Mouse (Mus musculus) heart, embryonic 15.5 days (tissue): ENCODE measurements at regions not wholly inside any gene's neighbourhood (a gene's known extent, or its start where the extent isn't known, plus 50 kb on each side); places are given as distances from the start of the nearest gene placed in this dataset.

Source experiments
- ATAC-seq: fragments of 200-750 bp; cut with Nextera tagmentation; replicated peaks from 2 replicates; pipeline ENCODE4 v1.8.0; 2017; ENCODE audit warnings: low read depth, moderate TSS enrichment; ENCODE audit not compliant: insufficient number of reproducible peaks, insufficient read depth, low FRiP score
- H3K27ac ChIP-seq: fragments of 300-500 bp; sonication (generic); 2 replicates; pipeline ENCODE4 v1.5.1; 2015; ENCODE audit warnings: mild to moderate bottlenecking, inconsistent platforms
- H3K27me3 ChIP-seq: fragments of 300-500 bp; sonication (generic); 2 replicates; pipeline ENCODE4 v1.6.1; 2015; ENCODE audit warnings: inconsistent platforms
- H3K36me3 ChIP-seq: fragments of 300-500 bp; sonication (generic); 2 replicates; pipeline ENCODE4 v1.6.1; 2015; ENCODE audit warnings: mild to moderate bottlenecking, inconsistent platforms
- H3K4me1 ChIP-seq: fragments of 300-500 bp; sonication (generic); replicated peaks from 2 replicates; pipeline ENCODE4 v1.6.1; 2015; ENCODE audit warnings: inconsistent platforms
- H3K4me2 ChIP-seq: fragments of 300-500 bp; sonication (generic); 2 replicates; pipeline ENCODE4 v1.6.1; 2015; ENCODE audit warnings: inconsistent platforms, mild to moderate bottlenecking, moderate library complexity
- H3K4me3 ChIP-seq: fragments of 300-500 bp; sonication (generic); 2 replicates; pipeline ENCODE4 v1.5.1; 2015; ENCODE audit warnings: mild to moderate bottlenecking, inconsistent platforms
- H3K9ac ChIP-seq: fragments of 300-500 bp; sonication (generic); 2 replicates; pipeline ENCODE4 v1.6.1; 2015; ENCODE audit warnings: mild to moderate bottlenecking, inconsistent platforms
- H3K9me3 ChIP-seq: fragments of 300-500 bp; sonication (generic); replicated peaks from 2 replicates; pipeline ENCODE4 v1.6.1; 2016; ENCODE audit warnings: inconsistent platforms
- WGBS: fragments of 180-500 bp; shearing (Covaris S2); methylation state at CpG from one replicate; pipeline ENCODE4 v1.1.7; 2015; ENCODE audit warnings: mixed read lengths; 5-methylcytosine and 5-hydroxymethylcytosine counted together

DNA sequence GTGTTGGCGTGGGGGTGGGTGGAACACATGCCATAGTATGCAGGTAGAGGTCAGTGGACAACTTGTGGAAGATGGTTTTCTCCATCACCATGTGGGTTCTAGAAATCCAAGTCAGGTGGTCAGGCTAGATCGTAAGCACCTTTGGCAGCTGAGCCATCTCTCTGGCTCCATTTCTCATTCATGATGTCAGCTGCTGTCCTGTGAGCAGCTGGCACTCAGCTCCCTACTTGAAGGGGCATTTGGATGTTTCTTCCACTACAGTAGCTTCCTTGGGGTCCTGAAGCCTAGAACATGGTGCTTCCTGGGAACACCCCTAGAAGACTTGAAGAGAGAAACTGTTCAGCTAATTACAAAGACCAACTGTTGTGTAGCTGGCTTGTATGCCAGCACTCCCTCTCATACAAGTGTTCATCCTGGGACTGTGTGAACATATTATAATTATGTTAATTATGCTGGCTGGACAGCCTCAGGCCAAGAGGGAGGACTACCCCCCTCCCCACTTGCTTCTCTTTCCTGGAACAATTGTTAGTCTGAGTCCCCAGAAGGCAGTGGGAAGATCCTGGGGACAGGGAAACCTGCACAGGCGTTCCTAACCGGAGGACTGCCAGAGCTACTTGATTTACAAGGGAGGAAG lies 160.4 kb downstream of the C1d start:
- no peak for ATAC-seq
- no peaks in the 10 kb centered on the region for H3K36me3 ChIP-seq
- no peaks in the 10 kb centered on the region for H3K4me1 ChIP-seq
- 62% methylated on average over 4 of the region's 4 CpGs for WGBS
- H3K9ac ChIP-seq: no peak overlapping the region
- no peaks in the 10 kb centered on the region for H3K9me3 ChIP-seq
- H3K27me3 ChIP-seq: no peaks in the 10 kb centered on the region
- H3K4me3 ChIP-seq: no peak overlapping the region
- H3K27ac ChIP-seq: no peak overlapping the region
- H3K4me2 ChIP-seq: no peak overlapping the region

DNA sequence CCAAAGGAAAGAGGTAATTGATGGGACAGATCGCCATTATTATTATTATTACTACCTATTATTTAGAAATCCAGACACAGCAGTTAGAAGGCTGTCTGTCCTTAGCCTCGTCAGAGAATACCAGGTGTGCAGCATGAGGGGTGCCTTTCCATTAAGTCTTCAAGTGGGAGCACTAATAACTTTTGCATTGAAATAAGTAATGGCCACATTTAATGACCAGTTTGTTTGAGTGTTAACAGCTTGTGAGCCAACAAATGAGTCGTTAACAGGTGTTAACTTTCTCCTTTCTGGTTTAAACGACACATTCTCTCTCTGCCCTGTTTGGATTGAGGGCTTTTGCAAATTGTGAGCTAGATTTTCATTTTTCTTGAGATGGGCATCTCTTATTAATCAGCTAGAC lies 184.8 kb downstream of the C1d start:
- no peak overlapping the region for H3K9ac ChIP-seq
- H3K4me1 ChIP-seq: no peaks in the 10 kb centered on the region
- no peak for ATAC-seq
- H3K4me3 ChIP-seq: no peak overlapping the region
- WGBS: 50% methylated on average over 4 of the region's 4 CpGs
- H3K36me3 ChIP-seq: no peaks in the 10 kb centered on the region
- no peak overlapping the region for H3K27ac ChIP-seq
- H3K27me3 ChIP-seq: no peaks in the 10 kb centered on the region
- H3K9me3 ChIP-seq: no peaks in the 10 kb centered on the region
- no peak overlapping the region for H3K4me2 ChIP-seq

DNA sequence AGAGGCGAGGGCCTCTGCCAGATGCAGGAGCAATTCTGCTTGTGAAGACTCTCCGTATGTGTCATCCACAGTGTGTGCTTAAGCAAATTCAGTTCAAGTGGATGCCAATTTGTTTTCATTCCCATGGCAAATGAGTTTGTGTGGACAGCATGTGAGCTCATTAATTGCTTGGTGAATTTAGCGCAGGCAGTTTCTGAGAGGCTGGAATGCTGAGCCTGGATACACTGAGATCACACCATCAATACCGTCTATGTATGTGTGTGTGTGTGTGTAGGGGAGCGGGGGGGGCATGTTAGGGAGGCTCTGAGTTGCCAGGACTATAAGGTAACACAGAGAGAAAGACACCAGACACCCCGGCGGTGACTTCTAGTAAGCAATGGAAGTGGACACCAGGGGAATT lies 191.9 kb downstream of the C1d start:
- Histone ChIP-seq H3K27me3 (no peaks in the 10 kb centered on the region), H3K9me3 (no peaks in the 10 kb centered on the region), H3K4me3 (no peak overlapping the region), H3K4me1 (no peaks in the 10 kb centered on the region), H3K36me3 (no peaks in the 10 kb centered on the region), H3K27ac (no peak overlapping the region), H3K4me2 (no peak overlapping the region), H3K9ac (no peak overlapping the region)
- 87% methylated on average over 7 of the region's 7 CpGs for WGBS
- ATAC-seq: no peak

DNA sequence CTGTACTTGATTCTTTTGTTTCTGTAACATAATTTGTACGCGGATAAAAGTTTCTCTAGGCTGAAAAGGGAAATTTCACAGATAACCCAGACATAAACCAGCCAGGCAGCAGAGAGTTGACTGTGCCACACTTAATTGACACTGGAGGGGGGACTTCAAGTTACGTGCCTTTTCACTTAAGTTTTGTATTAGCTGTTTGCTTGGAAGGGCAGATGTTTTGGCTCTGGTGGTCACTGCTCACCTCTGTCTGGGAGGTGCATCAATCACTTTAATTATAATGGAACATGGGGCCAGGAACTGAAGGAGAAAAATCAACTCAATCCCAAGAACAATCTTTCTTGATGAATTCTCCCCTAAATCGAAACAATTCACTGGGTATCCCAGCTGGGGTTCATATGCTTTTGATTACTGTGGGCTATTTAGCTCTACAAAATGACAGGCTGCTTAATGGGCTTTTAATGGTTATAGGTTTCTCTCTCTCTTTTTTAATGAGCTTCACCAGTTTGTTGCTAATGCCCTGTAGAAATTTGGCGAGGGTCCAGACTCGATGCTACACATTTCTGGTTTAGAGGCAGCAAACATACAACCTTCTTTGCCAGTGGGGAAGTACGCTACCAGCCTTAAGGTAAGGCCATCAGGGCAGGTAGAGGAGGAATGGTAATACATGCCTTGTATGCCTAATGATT lies 193.1 kb downstream of the C1d start:
- Histone ChIP-seq H3K36me3 (no peaks in the 10 kb centered on the region), H3K27me3 (no peaks in the 10 kb centered on the region), H3K27ac (no peak overlapping the region), H3K4me3 (no peak overlapping the region), H3K9ac (no peak overlapping the region), H3K9me3 (no peaks in the 10 kb centered on the region), H3K4me1 (no peaks in the 10 kb centered on the region), H3K4me2 (no peak overlapping the region)
- ATAC-seq: no peak
- whole genome bisulfite sequencing: 71% methylated on average over 7 of the region's 7 CpGs

DNA sequence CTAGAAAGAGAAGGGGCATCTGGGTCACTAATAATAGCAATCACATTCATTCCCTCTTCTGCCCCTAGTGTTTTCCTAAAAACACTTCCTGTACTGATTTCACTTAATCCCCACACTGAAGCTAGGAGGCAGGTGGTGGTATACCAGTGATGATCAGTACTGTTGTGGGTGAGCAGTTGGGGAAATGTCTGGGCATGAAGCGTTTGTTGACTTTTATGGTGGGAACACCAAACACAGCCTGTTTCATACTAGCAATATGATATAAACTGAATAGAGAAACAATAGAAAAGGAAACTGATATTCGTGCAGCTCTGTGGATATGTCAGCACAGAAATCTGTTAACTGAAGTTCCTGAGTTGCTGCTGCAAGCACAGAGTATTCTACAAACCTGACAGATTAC lies 194.1 kb downstream of the C1d start:
- no peak for ATAC-seq
- no peak overlapping the region for H3K4me2 ChIP-seq
- no peaks in the 10 kb centered on the region for H3K4me1 ChIP-seq
- H3K9ac ChIP-seq: no peak overlapping the region
- no peaks in the 10 kb centered on the region for H3K27me3 ChIP-seq
- H3K9me3 ChIP-seq: no peaks in the 10 kb centered on the region
- no peaks in the 10 kb centered on the region for H3K36me3 ChIP-seq
- H3K4me3 ChIP-seq: no peak overlapping the region
- 82% methylated on average over 2 of the region's 2 CpGs for whole genome bisulfite sequencing
- H3K27ac ChIP-seq: no peak overlapping the region

DNA sequence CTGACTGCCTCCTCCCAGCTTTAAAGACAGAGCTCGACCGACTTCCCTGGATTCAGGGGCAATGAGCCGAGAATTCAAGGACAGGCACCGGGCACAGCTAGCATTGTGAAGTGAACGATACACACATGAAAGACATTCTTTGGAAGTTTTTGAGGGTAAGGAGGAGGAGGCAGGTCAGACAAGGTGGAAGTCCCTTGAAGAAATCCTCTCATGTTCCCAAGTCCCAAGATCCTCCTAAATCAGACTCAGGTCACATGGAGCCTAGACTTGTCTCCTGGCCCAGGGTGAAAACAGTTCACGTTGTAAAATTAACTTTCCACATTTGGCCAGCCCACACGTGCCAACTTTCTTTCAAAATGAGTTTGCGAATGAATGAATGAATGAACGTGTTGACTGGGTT lies 196.2 kb downstream of the C1d start:
- Histone ChIP-seq H3K4me3 (no peak overlapping the region), H3K27ac (no peak overlapping the region), H3K9me3 (no peaks in the 10 kb centered on the region), H3K27me3 (no peaks in the 10 kb centered on the region), H3K4me1 (no peaks in the 10 kb centered on the region), H3K4me2 (no peak overlapping the region), H3K9ac (no peak overlapping the region), H3K36me3 (no peaks in the 10 kb centered on the region)
- ATAC-seq: no peak
- 69% methylated on average over 9 of the region's 9 CpGs for WGBS

- no peak overlapping the region for H3K9ac ChIP-seq
- no peak overlapping the region for H3K4me2 ChIP-seq
- peaks cover 4% of the 10 kb centered on the region; the same call in 1 of the 2 replicates for H3K4me1 ChIP-seq
- whole genome bisulfite sequencing: 80% methylated on average over 4 of the region's 4 CpGs
- no peak overlapping the region for H3K4me3 ChIP-seq
- no peaks in the 10 kb centered on the region for H3K36me3 ChIP-seq
- no peak overlapping the region for H3K27ac ChIP-seq
- no peaks in the 10 kb centered on the region for H3K9me3 ChIP-seq
- H3K27me3 ChIP-seq: no peaks in the 10 kb centered on the region
- ATAC-seq: no peak
Measured at GRCm38 (mm10) chr11:17458946-17459345, 201.6 kb downstream of the C1d start.

DNA sequence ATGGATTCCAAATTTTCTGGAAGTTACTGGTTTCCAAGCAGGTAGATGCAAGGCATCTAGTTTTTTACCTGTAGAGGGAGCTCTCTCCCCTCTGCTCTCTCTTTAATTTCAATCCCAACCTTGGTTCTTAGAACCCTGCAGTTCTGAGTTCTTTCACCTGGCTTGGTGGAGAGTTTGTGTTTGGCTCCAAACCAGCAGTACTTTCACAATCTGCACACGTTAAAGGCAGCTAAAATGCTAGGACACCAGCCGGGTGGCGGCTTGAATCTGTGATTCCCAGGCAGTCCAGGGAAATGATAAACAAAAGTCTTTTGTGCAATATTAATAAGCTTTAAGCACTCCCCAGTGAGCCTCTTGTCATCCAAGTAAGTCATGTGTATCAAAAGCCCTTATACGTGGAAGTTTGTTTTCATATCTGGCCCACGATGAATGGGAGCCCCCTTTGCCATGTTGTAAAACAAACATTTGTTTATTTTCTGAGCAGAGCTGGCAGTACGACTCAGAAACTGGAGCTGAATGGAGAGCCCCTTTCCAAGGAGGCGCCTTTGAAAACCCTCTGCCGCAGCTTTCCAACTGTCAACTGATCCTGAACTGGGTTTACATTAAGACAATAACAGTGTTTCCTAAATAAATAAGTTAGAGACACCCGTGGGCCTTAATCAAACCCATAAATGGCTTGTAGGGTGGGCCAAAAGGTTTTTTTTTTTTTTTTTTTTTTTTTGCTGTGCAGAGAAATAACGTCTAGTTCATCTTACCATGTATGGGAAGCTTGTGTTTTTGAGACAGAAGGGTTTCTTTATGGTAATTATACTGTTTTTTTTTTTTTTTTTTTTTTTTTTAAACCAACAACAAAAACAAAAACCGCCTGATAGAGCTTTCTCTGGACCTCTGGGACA lies 202.9 kb downstream of the C1d start:
- Histone ChIP-seq H3K36me3 (no peaks in the 10 kb centered on the region), H3K27me3 (no peaks in the 10 kb centered on the region), H3K4me2 (peak overlapping the region; percentile 61), H3K4me1 (peaks cover 4% of the 10 kb centered on the region; the same call in 1 of the 2 replicates), H3K27ac (peak overlapping the region; percentile 48; the same call in 1 of the 2 replicates), H3K9ac (no peak overlapping the region), H3K4me3 (peak overlapping the region; percentile 34), H3K9me3 (no peaks in the 10 kb centered on the region)
- no peak for ATAC-seq
- WGBS: 26% methylated on average over 11 of the region's 11 CpGs

GRCm38 (mm10) chr11:17460920-17461279 lies 203.5 kb downstream of the C1d start:
- peak overlapping the region; percentile 34 for H3K4me3 ChIP-seq
- no peak overlapping the region for H3K9ac ChIP-seq
- peak overlapping the region; percentile 61 for H3K4me2 ChIP-seq
- H3K9me3 ChIP-seq: no peaks in the 10 kb centered on the region
- H3K4me1 ChIP-seq: peaks cover 4% of the 10 kb centered on the region; the same call in 1 of the 2 replicates
- no peak for ATAC-seq
- no peaks in the 10 kb centered on the region for H3K27me3 ChIP-seq
- H3K36me3 ChIP-seq: no peaks in the 10 kb centered on the region
- WGBS: 4% methylated on average over 13 of the region's 13 CpGs
- peak overlapping the region; percentile 48; the same call in 1 of the 2 replicates for H3K27ac ChIP-seq

DNA sequence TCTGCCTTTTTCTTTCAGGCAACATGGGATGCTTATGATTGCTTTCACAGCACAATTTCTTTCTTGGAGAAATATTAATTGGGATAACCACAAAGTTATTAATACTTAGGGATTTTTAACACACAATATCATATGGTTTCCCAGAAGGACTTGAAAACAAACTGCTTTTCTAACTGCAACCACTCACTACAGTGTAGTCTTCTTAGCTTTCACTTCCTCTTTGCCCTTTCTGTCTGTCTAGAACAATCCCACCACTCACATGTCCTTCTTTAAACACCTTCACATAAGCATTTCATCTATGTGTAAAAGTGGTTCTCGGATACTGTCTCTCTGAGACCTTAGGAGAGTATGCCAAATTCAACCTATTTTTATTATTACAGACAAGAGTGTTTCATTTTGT lies 204.3 kb downstream of the C1d start:
- H3K4me2 ChIP-seq: no peak overlapping the region
- H3K9ac ChIP-seq: no peak overlapping the region
- ATAC-seq: no peak
- H3K4me3 ChIP-seq: no peak overlapping the region
- H3K27me3 ChIP-seq: no peaks in the 10 kb centered on the region
- H3K36me3 ChIP-seq: no peaks in the 10 kb centered on the region
- H3K9me3 ChIP-seq: no peaks in the 10 kb centered on the region
- H3K27ac ChIP-seq: no peak overlapping the region
- WGBS: 64% methylated on average over 1 of the region's 1 CpGs
- peaks cover 4% of the 10 kb centered on the region; the same call in 1 of the 2 replicates for H3K4me1 ChIP-seq

- H3K9me3 ChIP-seq: no peaks in the 10 kb centered on the region
- 37% methylated on average over 2 of the region's 2 CpGs for WGBS
- ATAC-seq: no peak
Measured at GRCm38 (mm10) chr11:17464875-17465274, 207.5 kb downstream of the C1d start.

More at GRCm38 (mm10) chr11:17464875-17465274, 207.5 kb downstream of the C1d start:
- no peaks in the 10 kb centered on the region for H3K36me3 ChIP-seq
- H3K27ac ChIP-seq: no peak overlapping the region
- no peak overlapping the region for H3K9ac ChIP-seq
- H3K4me3 ChIP-seq: no peak overlapping the region
- no peaks in the 10 kb centered on the region for H3K27me3 ChIP-seq
- H3K4me2 ChIP-seq: no peak overlapping the region
- peaks cover 8% of the 10 kb centered on the region for H3K4me1 ChIP-seq
